Mouse (Mus musculus): ENCODE measurements around the gene Tomm20l. TPM values are rescaled to one million over a fixed set of nuclear protein-coding genes. Genes with fewer than 3 reads are reported as not detected.
A peak's percentile ranks its signal among the peaks of the same experiment; 100 is the strongest.

Gene Tomm20l
- polyA plus RNA-seq, 1 experiment from 2014 or later: not detected

DNA sequence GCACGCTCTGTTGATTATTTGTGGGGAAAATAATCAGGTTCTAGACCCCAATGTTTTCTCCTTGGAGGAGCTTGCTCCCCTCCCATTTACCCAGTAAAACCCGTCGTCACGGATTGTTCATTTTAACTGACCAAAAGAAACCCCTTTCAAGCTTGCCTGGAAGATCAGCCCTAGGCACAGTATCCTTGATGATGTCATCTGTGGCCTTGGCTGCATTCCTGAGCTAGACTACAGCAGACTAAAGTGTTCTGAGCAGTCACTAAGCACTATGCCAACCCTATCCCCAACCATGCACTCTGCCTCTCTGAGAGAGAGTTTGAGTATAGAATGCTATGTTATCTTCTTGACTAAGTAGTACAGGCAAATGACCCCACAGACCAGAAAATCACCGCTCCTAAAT, 5.2 kb downstream of the Tomm20l start:
- Histone ChIP-seq H3K4me2 (replicated peaks; ENCODE audit: low read depth, low read length) (no peak overlapping the region), H3K27me3 (ENCODE audit: control insufficient read depth, insufficient read depth, low read length) (no peaks in the 10 kb centered on the region), H3K9me3 (ENCODE audit: control insufficient read depth, low read length) (no peaks in the 10 kb centered on the region), H3K9ac (ENCODE audit: low read depth, low read length) (no peak overlapping the region), H3K36me3 (ENCODE audit: control insufficient read depth, insufficient read depth, low read length) (0 out of 2 replicates have a peak, but pooled peaks cover 3% of the 10 kb centered on the region), H3K27ac (ENCODE audit: low read depth, low read length) (no peak overlapping the region), H3K4me1 (ENCODE audit: control insufficient read depth, insufficient read depth, low read length) (no peaks in the 10 kb centered on the region), H3K4me3 (ENCODE audit: low read length) (no peak overlapping the region)
- ATAC-seq (ENCODE audit: low FRiP score, low TSS enrichment): no peak
- 84% methylated on average over 5 of the region's 5 CpGs for WGBS

- Histone ChIP-seq H3K9ac (ENCODE audit: low read depth, low read length) (no peak overlapping the region), H3K27me3 (ENCODE audit: control insufficient read depth, insufficient read depth, low read length) (no peaks in the 10 kb centered on the region), H3K4me1 (ENCODE audit: control insufficient read depth, insufficient read depth, low read length) (no peaks in the 10 kb centered on the region), H3K4me2 (replicated peaks; ENCODE audit: low read depth, low read length) (no peak overlapping the region), H3K27ac (ENCODE audit: low read depth, low read length) (no peak overlapping the region), H3K9me3 (ENCODE audit: control insufficient read depth, low read length) (no peaks in the 10 kb centered on the region), H3K36me3 (ENCODE audit: control insufficient read depth, insufficient read depth, low read length) (peaks cover 32% of the 10 kb centered on the region), H3K4me3 (ENCODE audit: low read length) (no peak overlapping the region)
- 92% methylated on average over 10 of the region's 10 CpGs for WGBS
- ATAC-seq (ENCODE audit: low FRiP score, low TSS enrichment): no peak
These were observed 11.5 kb downstream of the Tomm20l start for GRCm38 (mm10) chr12:71122731-71123130.

GRCm38 (mm10) chr12:71123286-71123685, 12.1 kb downstream of the Tomm20l start:
- Histone ChIP-seq H3K27ac (ENCODE audit: low read depth, low read length) (no peak overlapping the region), H3K36me3 (ENCODE audit: control insufficient read depth, insufficient read depth, low read length) (peaks cover 32% of the 10 kb centered on the region), H3K4me1 (ENCODE audit: control insufficient read depth, insufficient read depth, low read length) (no peaks in the 10 kb centered on the region), H3K9ac (ENCODE audit: low read depth, low read length) (no peak overlapping the region), H3K9me3 (ENCODE audit: control insufficient read depth, low read length) (no peaks in the 10 kb centered on the region), H3K27me3 (ENCODE audit: control insufficient read depth, insufficient read depth, low read length) (no peaks in the 10 kb centered on the region), H3K4me2 (replicated peaks; ENCODE audit: low read depth, low read length) (no peak overlapping the region), H3K4me3 (ENCODE audit: low read length) (no peak overlapping the region)
- WGBS: 93% methylated on average over 9 of the region's 9 CpGs
- ATAC-seq (ENCODE audit: low FRiP score, low TSS enrichment): no peak

GRCm38 (mm10) chr12:71135581-71135980, 24.4 kb downstream of the Tomm20l start:
- 41% methylated on average over 5 of the region's 5 CpGs for WGBS
- Histone ChIP-seq H3K9me3 (ENCODE audit: control insufficient read depth, low read length) (no peaks in the 10 kb centered on the region), H3K4me2 (replicated peaks; ENCODE audit: low read depth, low read length) (peak overlapping the region; percentile 70), H3K27me3 (ENCODE audit: control insufficient read depth, insufficient read depth, low read length) (no peaks in the 10 kb centered on the region), H3K4me1 (ENCODE audit: control insufficient read depth, insufficient read depth, low read length) (peaks cover 12% of the 10 kb centered on the region), H3K4me3 (ENCODE audit: low read length) (peak overlapping the region; percentile 71), H3K36me3 (ENCODE audit: control insufficient read depth, insufficient read depth, low read length) (peaks cover 33% of the 10 kb centered on the region), H3K27ac (ENCODE audit: low read depth, low read length) (no peak overlapping the region), H3K9ac (ENCODE audit: low read depth, low read length) (peak overlapping the region; percentile 87; the same call in 1 of the 2 replicates)
- ATAC-seq (ENCODE audit: low FRiP score, low TSS enrichment): no peak

GRCm38 (mm10) chr12:71136130-71136973, 25.1 kb downstream of the Tomm20l start, which contains the start of the genes Timm9 and 2700049A03Rik:
Timm9 (minus strand) TSS chr12:71136684.
2700049A03Rik (plus strand) TSS chr12:71136848.
- ATAC-seq (ENCODE audit: low FRiP score, low TSS enrichment): peak; percentile 91
- Histone ChIP-seq H3K27ac (ENCODE audit: low read depth, low read length) (peak within 1 kb of the TSS; percentile 65; the same call in 1 of the 2 replicates), H3K27me3 (ENCODE audit: control insufficient read depth, insufficient read depth, low read length) (no peaks in the 10 kb centered on the region), H3K4me1 (ENCODE audit: control insufficient read depth, insufficient read depth, low read length) (peaks cover 12% of the 10 kb centered on the region), H3K9me3 (ENCODE audit: control insufficient read depth, low read length) (no peaks in the 10 kb centered on the region), H3K4me3 (ENCODE audit: low read length) (peak within 1 kb of the TSS; percentile 71), H3K9ac (ENCODE audit: low read depth, low read length) (peak within 1 kb of the TSS; percentile 87), H3K36me3 (ENCODE audit: control insufficient read depth, insufficient read depth, low read length) (peaks cover 35% of the 10 kb centered on the region), H3K4me2 (replicated peaks; ENCODE audit: low read depth, low read length) (peak within 1 kb of the TSS; percentile 82)
- WGBS: under 1% methylated on average over 52 of the region's 52 CpGs

- H3K27me3 ChIP-seq (ENCODE audit: control insufficient read depth, insufficient read depth, low read length): no peaks in the 10 kb centered on the region
- H3K36me3 ChIP-seq (ENCODE audit: control insufficient read depth, insufficient read depth, low read length): peaks cover 37% of the 10 kb centered on the region
- H3K4me3 ChIP-seq (ENCODE audit: low read length): peak overlapping the region; percentile 71
- H3K27ac ChIP-seq (ENCODE audit: low read depth, low read length): peak overlapping the region; percentile 65; the same call in 1 of the 2 replicates
- peak; percentile 85 for ATAC-seq (ENCODE audit: low FRiP score, low TSS enrichment)
- H3K9ac ChIP-seq (ENCODE audit: low read depth, low read length): peak overlapping the region; percentile 87
- H3K4me2 ChIP-seq (replicated peaks; ENCODE audit: low read depth, low read length): peak overlapping the region; percentile 82
- H3K9me3 ChIP-seq (ENCODE audit: control insufficient read depth, low read length): no peaks in the 10 kb centered on the region
- peaks cover 12% of the 10 kb centered on the region for H3K4me1 ChIP-seq (ENCODE audit: control insufficient read depth, insufficient read depth, low read length)
- WGBS: under 1% methylated on average over 30 of the region's 30 CpGs
These were observed 25.8 kb downstream of the Tomm20l start for GRCm38 (mm10) chr12:71136974-71137491.

- H3K27ac ChIP-seq (ENCODE audit: low read depth, low read length): no peak overlapping the region
These were observed 26.5 kb downstream of the Tomm20l start for GRCm38 (mm10) chr12:71137686-71138085.

DNA sequence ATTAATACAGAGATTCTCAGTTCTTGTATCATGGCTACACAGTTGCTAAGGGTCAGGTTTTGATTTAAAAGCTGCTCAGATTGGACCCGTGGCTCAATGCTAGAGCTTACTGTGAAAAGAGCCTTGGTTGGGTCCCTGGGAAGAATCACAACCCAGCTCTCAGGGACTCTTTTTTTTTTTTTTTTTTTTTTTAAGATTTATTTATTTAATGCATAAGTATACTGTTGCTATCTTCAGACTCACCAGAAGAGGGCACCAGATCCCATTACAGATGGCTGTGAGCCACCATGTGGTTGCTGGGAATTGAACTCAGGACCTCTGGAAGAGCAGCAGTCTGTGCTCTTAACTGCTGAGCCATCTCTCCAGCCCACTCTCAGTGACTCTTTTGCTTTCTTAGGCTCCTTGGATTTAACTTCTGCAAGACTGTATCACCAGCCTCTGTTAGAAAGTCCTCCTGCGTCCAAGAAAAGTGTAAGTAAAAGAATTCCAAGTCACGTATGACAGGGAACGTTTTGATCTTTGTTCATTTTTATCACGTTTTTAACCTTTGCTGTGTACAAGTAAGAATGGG, 28.1 kb downstream of the Tomm20l start:
- peaks cover 12% of the 10 kb centered on the region for H3K4me1 ChIP-seq (ENCODE audit: control insufficient read depth, insufficient read depth, low read length)
- H3K9me3 ChIP-seq (ENCODE audit: control insufficient read depth, low read length): no peaks in the 10 kb centered on the region
- no peak overlapping the region for H3K9ac ChIP-seq (ENCODE audit: low read depth, low read length)
- peak overlapping the region; percentile 71; the same call in 1 of the 2 replicates for H3K4me3 ChIP-seq (ENCODE audit: low read length)
- no peaks in the 10 kb centered on the region for H3K27me3 ChIP-seq (ENCODE audit: control insufficient read depth, insufficient read depth, low read length)
- no peak for ATAC-seq (ENCODE audit: low FRiP score, low TSS enrichment)
- no peak overlapping the region for H3K27ac ChIP-seq (ENCODE audit: low read depth, low read length)
- WGBS: 76% methylated on average over 5 of the region's 5 CpGs
- H3K4me2 ChIP-seq (replicated peaks; ENCODE audit: low read depth, low read length): no peak overlapping the region
- H3K36me3 ChIP-seq (ENCODE audit: control insufficient read depth, insufficient read depth, low read length): peaks cover 43% of the 10 kb centered on the region

More at GRCm38 (mm10) chr12:71137686-71138085, 26.5 kb downstream of the Tomm20l start:
- Histone ChIP-seq H3K27me3 (ENCODE audit: control insufficient read depth, insufficient read depth, low read length) (no peaks in the 10 kb centered on the region), H3K36me3 (ENCODE audit: control insufficient read depth, insufficient read depth, low read length) (peaks cover 38% of the 10 kb centered on the region), H3K4me1 (ENCODE audit: control insufficient read depth, insufficient read depth, low read length) (peaks cover 12% of the 10 kb centered on the region), H3K9ac (ENCODE audit: low read depth, low read length) (peak overlapping the region; percentile 87), H3K4me3 (ENCODE audit: low read length) (peak overlapping the region; percentile 71), H3K9me3 (ENCODE audit: control insufficient read depth, low read length) (no peaks in the 10 kb centered on the region), H3K4me2 (replicated peaks; ENCODE audit: low read depth, low read length) (peak overlapping the region; percentile 82)
- 1% methylated on average over 11 of the region's 11 CpGs for WGBS
- no peak for ATAC-seq (ENCODE audit: low FRiP score, low TSS enrichment)

GRCm38 (mm10) chr12:71141189-71141588, 30.0 kb downstream of the Tomm20l start:
- H3K4me2 ChIP-seq (replicated peaks; ENCODE audit: low read depth, low read length): no peak overlapping the region
- peaks cover 12% of the 10 kb centered on the region for H3K4me1 ChIP-seq (ENCODE audit: control insufficient read depth, insufficient read depth, low read length)
- no peak for ATAC-seq (ENCODE audit: low FRiP score, low TSS enrichment)
- H3K27me3 ChIP-seq (ENCODE audit: control insufficient read depth, insufficient read depth, low read length): no peaks in the 10 kb centered on the region
- H3K36me3 ChIP-seq (ENCODE audit: control insufficient read depth, insufficient read depth, low read length): peaks cover 48% of the 10 kb centered on the region
- H3K9me3 ChIP-seq (ENCODE audit: control insufficient read depth, low read length): no peaks in the 10 kb centered on the region
- no peak overlapping the region for H3K4me3 ChIP-seq (ENCODE audit: low read length)
- H3K27ac ChIP-seq (ENCODE audit: low read depth, low read length): no peak overlapping the region
- no peak overlapping the region for H3K9ac ChIP-seq (ENCODE audit: low read depth, low read length)
